Mouse (Mus musculus) embryonic facial prominence, embryonic 12.5 days (tissue): ENCODE data around the gene Apbb2. TPM values are rescaled to one million over a fixed set of nuclear protein-coding genes. Genes with fewer than 3 reads are reported as not detected.
A peak's percentile ranks its signal among the peaks of the same experiment; 100 is the strongest.

Experiments used
- ATAC-seq: fragments of 200-750 bp; cut with Nextera tagmentation; 2 replicates; pipeline ENCODE4 v1.8.0; 2017; ENCODE audit not compliant: insufficient number of reproducible peaks, insufficient read depth, low FRiP score, low TSS enrichment
- H3K27ac ChIP-seq: fragments of 300-500 bp; sonication (generic); 2 replicates; pipeline ENCODE4 v1.5.1; 2016; ENCODE audit warnings: mild to moderate bottlenecking
- H3K27me3 ChIP-seq: fragments of 300-500 bp; sonication (generic); 2 replicates; pipeline ENCODE4 v1.6.1; 2016; ENCODE audit warnings: mild to moderate bottlenecking, moderate library complexity
- H3K36me3 ChIP-seq: fragments of 300-500 bp; sonication (generic); 2 replicates; pipeline ENCODE4 v1.6.1; 2016; ENCODE audit warnings: mild to moderate bottlenecking
- H3K4me1 ChIP-seq: fragments of 300-500 bp; sonication (generic); 2 replicates; pipeline ENCODE4 v1.6.1; 2016
- H3K4me2 ChIP-seq: fragments of 300-500 bp; sonication (generic); replicated peaks from 2 replicates; pipeline ENCODE4 v1.6.1; 2016; ENCODE audit warnings: mild to moderate bottlenecking, moderate library complexity
- H3K4me3 ChIP-seq: fragments of 300-500 bp; sonication (generic); 2 replicates; pipeline ENCODE4 v1.5.1; 2016; ENCODE audit warnings: mild to moderate bottlenecking
- H3K9ac ChIP-seq: fragments of 300-500 bp; sonication (generic); 2 replicates; pipeline ENCODE4 v1.6.1; 2016; ENCODE audit warnings: mild to moderate bottlenecking, moderate library complexity
- H3K9me3 ChIP-seq: fragments of 300-500 bp; sonication (generic); 2 replicates; pipeline ENCODE4 v1.6.1; 2016; ENCODE audit warnings: mild to moderate bottlenecking, moderate library complexity
- WGBS: fragments of 180-500 bp; shearing (Covaris S2); methylation state at CpG from one replicate; pipeline ENCODE4 v1.1.7; 2016; 5-methylcytosine and 5-hydroxymethylcytosine counted together
- polyA plus RNA-seq: library from polyadenylated mRNA; unstranded; fragments of >200 nt; fragmentation: Nextera tagmentation; extraction: Ambion mirVana; gene quantifications from 2 replicates; pipeline ENCODE4 v1.2.1, GENCODE M21; 2016

Apbb2 gene
- 52.9 and 53.2 TPM in 2 replicates for polyA plus RNA-seq

- H3K36me3 ChIP-seq = no peaks in the 10 kb centered on the region
- peak within 1 kb of the TSS; percentile 89 for H3K4me3 ChIP-seq
- H3K9me3 ChIP-seq = no peaks in the 10 kb centered on the region
- 0% methylated on average over 35 of the region's 39 CpGs for WGBS
- no peaks in the 10 kb centered on the region for H3K27me3 ChIP-seq
- H3K4me2 ChIP-seq = peak within 1 kb of the TSS; percentile 76
- peak; percentile 96 for ATAC-seq
- H3K9ac ChIP-seq = peak within 1 kb of the TSS; percentile 90
- peaks cover 24% of the 10 kb centered on the region for H3K4me1 ChIP-seq
- H3K27ac ChIP-seq = peak within 1 kb of the TSS; percentile 98
Measured at GRCm38 (mm10) chr5:66618597-66618996, at the start of gene Apbb2. Gene Apbb2 (minus strand): TSS chr5:66618784.

- Histone ChIP-seq H3K27ac (peak overlapping the region; percentile 8; the same call in 1 of the 2 replicates), H3K27me3 (no peaks in the 10 kb centered on the region), H3K4me1 (peaks cover 5% of the 10 kb centered on the region; the same call in 1 of the 2 replicates), H3K4me3 (no peak overlapping the region), H3K4me2 (no peak overlapping the region), H3K9ac (no peak overlapping the region), H3K9me3 (no peaks in the 10 kb centered on the region), H3K36me3 (no peaks in the 10 kb centered on the region)
- 44% methylated on average over 5 of the region's 5 CpGs for WGBS
- no peak for ATAC-seq
Measured at GRCm38 (mm10) chr5:66654220-66654619, 35.6 kb upstream of the Apbb2 start.

GRCm38 (mm10) chr5:66647504-66647903, 28.9 kb upstream of the Apbb2 start:
- Histone ChIP-seq H3K27ac (no peak overlapping the region), H3K4me2 (no peak overlapping the region), H3K4me1 (no peaks in the 10 kb centered on the region), H3K27me3 (no peaks in the 10 kb centered on the region), H3K9me3 (no peaks in the 10 kb centered on the region), H3K9ac (no peak overlapping the region), H3K4me3 (no peak overlapping the region), H3K36me3 (no peaks in the 10 kb centered on the region)
- 72% methylated on average over 7 of the region's 7 CpGs for WGBS
- no peak for ATAC-seq

GRCm38 (mm10) chr5:66643260-66643659, 24.7 kb upstream of the Apbb2 start:
- no peak overlapping the region for H3K4me3 ChIP-seq
- no peak overlapping the region for H3K9ac ChIP-seq
- H3K4me2 ChIP-seq = no peak overlapping the region
- 0 out of 2 replicates have a peak, but pooled peaks cover 3% of the 10 kb centered on the region for H3K9me3 ChIP-seq
- 86% methylated on average over 5 of the region's 5 CpGs for WGBS
- no peak overlapping the region for H3K27ac ChIP-seq
- H3K4me1 ChIP-seq = no peaks in the 10 kb centered on the region
- no peaks in the 10 kb centered on the region for H3K27me3 ChIP-seq
- ATAC-seq = no peak
- H3K36me3 ChIP-seq = no peaks in the 10 kb centered on the region

- no peak overlapping the region for H3K27ac ChIP-seq
- no peak overlapping the region for H3K4me3 ChIP-seq
- no peak overlapping the region for H3K9ac ChIP-seq
- no peak overlapping the region for H3K4me2 ChIP-seq
- no peaks in the 10 kb centered on the region for H3K4me1 ChIP-seq
- H3K9me3 ChIP-seq = 0 out of 2 replicates have a peak, but pooled peaks cover 3% of the 10 kb centered on the region
- WGBS = 95% methylated on average over 4 of the region's 4 CpGs
- no peak for ATAC-seq
- H3K36me3 ChIP-seq = no peaks in the 10 kb centered on the region
- H3K27me3 ChIP-seq = no peaks in the 10 kb centered on the region
Measured at GRCm38 (mm10) chr5:66642156-66642555, 23.6 kb upstream of the Apbb2 start.

- no peaks in the 10 kb centered on the region for H3K36me3 ChIP-seq
- no peaks in the 10 kb centered on the region for H3K27me3 ChIP-seq
- H3K9me3 ChIP-seq = no peaks in the 10 kb centered on the region
- no peak for ATAC-seq
- no peak overlapping the region for H3K9ac ChIP-seq
- H3K4me2 ChIP-seq = no peak overlapping the region
- H3K4me1 ChIP-seq = no peaks in the 10 kb centered on the region
- 68% methylated on average over 10 of the region's 10 CpGs for WGBS
- H3K27ac ChIP-seq = no peak overlapping the region
- no peak overlapping the region for H3K4me3 ChIP-seq
Measured at GRCm38 (mm10) chr5:66635459-66636079, 17.0 kb upstream of the Apbb2 start.

GRCm38 (mm10) chr5:66627805-66628204, 9.2 kb upstream of the Apbb2 start:
- Histone ChIP-seq H3K4me2 (no peak overlapping the region), H3K27me3 (no peaks in the 10 kb centered on the region), H3K4me1 (no peaks in the 10 kb centered on the region), H3K9me3 (no peaks in the 10 kb centered on the region), H3K9ac (no peak overlapping the region), H3K36me3 (no peaks in the 10 kb centered on the region), H3K4me3 (no peak overlapping the region), H3K27ac (no peak overlapping the region)
- 79% methylated on average over 7 of the region's 7 CpGs for WGBS
- no peak for ATAC-seq

GRCm38 (mm10) chr5:66620191-66620625, 1.6 kb upstream of the Apbb2 start:
- H3K4me3 ChIP-seq = peak overlapping the region; percentile 50
- under 1% methylated on average over 41 of the region's 41 CpGs for WGBS
- H3K27ac ChIP-seq = peak overlapping the region; percentile 50

GRCm38 (mm10) chr5:66619675-66620074, 1.1 kb upstream of the Apbb2 start:
- Histone ChIP-seq H3K4me3 (peak overlapping the region; percentile 50), H3K4me2 (peak overlapping the region; percentile 59), H3K4me1 (peaks cover 14% of the 10 kb centered on the region), H3K9ac (peak overlapping the region; percentile 57), H3K27ac (peak overlapping the region; percentile 50; the same call in 1 of the 2 replicates), H3K9me3 (no peaks in the 10 kb centered on the region), H3K36me3 (no peaks in the 10 kb centered on the region), H3K27me3 (no peaks in the 10 kb centered on the region)
- ATAC-seq = no peak
- WGBS = 42% methylated on average over 8 of the region's 8 CpGs

More at GRCm38 (mm10) chr5:66620191-66620625, 1.6 kb upstream of the Apbb2 start:
- H3K4me2 ChIP-seq = peak overlapping the region; percentile 59
- no peaks in the 10 kb centered on the region for H3K27me3 ChIP-seq
- peaks cover 14% of the 10 kb centered on the region for H3K4me1 ChIP-seq
- peak overlapping the region; percentile 57 for H3K9ac ChIP-seq
- H3K9me3 ChIP-seq = no peaks in the 10 kb centered on the region
- ATAC-seq = no peak
- no peaks in the 10 kb centered on the region for H3K36me3 ChIP-seq

- Histone ChIP-seq H3K4me1 (peaks cover 18% of the 10 kb centered on the region), H3K27me3 (no peaks in the 10 kb centered on the region), H3K4me2 (peak overlapping the region; percentile 76), H3K4me3 (peak overlapping the region; percentile 89; the same call in 1 of the 2 replicates), H3K36me3 (no peaks in the 10 kb centered on the region), H3K27ac (no peak overlapping the region), H3K9me3 (no peaks in the 10 kb centered on the region), H3K9ac (no peak overlapping the region)
- no peak for ATAC-seq
- WGBS = 30% methylated on average over 11 of the region's 11 CpGs
Measured at GRCm38 (mm10) chr5:66619195-66619594, 611 bp upstream of the Apbb2 start.

- Histone ChIP-seq H3K36me3 (no peaks in the 10 kb centered on the region), H3K4me2 (peak overlapping the region; percentile 76), H3K27me3 (no peaks in the 10 kb centered on the region), H3K9me3 (no peaks in the 10 kb centered on the region), H3K27ac (peak overlapping the region; percentile 98), H3K4me3 (peak overlapping the region; percentile 89), H3K9ac (peak overlapping the region; percentile 90), H3K4me1 (peaks cover 30% of the 10 kb centered on the region)
- ATAC-seq = peak; percentile 63
- WGBS = under 1% methylated on average over 45 of the region's 54 CpGs
Measured at GRCm38 (mm10) chr5:66617921-66618460, 593 bp downstream of the Apbb2 start.

- 76% methylated on average over 4 of the region's 4 CpGs for WGBS
- Histone ChIP-seq H3K9me3 (no peaks in the 10 kb centered on the region), H3K4me3 (no peak overlapping the region), H3K36me3 (no peaks in the 10 kb centered on the region), H3K9ac (no peak overlapping the region), H3K4me2 (no peak overlapping the region), H3K4me1 (peaks cover 31% of the 10 kb centered on the region), H3K27ac (no peak overlapping the region), H3K27me3 (no peaks in the 10 kb centered on the region)
- ATAC-seq = no peak
Measured at GRCm38 (mm10) chr5:66614940-66615339, 3.6 kb downstream of the Apbb2 start.
